In the genomic region with DNA sequence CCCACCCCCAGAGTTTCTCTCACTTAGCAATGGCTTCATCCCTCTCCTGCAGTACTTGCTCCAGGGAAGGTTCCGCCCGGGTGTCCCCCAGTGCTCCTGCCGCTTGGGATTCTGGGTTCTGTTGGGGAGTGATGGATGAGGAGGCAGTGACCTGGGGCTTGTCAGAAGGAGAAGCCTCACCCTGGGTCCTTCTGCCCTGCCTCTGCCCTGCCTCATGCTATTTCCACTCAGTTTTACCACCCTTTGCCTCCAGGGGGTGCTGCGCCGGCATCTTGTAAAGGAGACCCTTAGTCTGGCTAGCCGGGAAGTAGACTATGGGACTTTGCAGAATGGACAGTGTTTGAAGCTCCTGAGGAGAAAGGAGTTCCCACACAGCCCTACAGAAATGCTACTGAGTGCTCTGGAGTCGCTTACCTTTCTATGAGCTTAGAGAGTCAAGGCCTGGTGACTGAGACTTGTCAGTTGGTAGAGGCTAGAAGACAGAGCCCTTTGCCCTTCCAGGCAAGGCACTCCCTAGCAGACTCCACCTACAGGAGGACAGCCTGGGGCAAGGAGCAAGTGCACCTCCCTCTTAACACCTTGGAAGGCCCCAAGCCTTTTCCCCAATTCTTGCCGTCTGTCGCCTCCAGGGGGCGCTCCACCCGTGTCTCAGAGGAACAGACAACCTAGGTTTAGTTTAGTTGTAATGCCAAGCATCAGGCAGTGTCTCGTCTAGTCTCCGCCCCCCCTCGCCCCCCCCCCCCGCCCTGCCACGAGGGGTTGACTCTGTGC, we compare ENCODE assay signal across 8 mouse cellular contexts. TPM values are rescaled to one million over a fixed set of nuclear protein-coding genes. Genes with fewer than 3 reads are reported as not detected.
DNase-seq lines count a peak whose midpoint lies in the region; ATAC-seq and TF ChIP-seq lines count a peak whose summit lies in the region.

No protein-coding gene starts in this region.

- H3K36me3 ChIP-seq in intestine, postnatal 0 days (ENCODE audit: control insufficient read depth, insufficient read depth) = no peaks in the 10 kb centered on the region; the same call in 1 of the 2 replicates
- H3K36me3 ChIP-seq in liver, adult 2 months (ENCODE audit: control insufficient read depth, insufficient read depth, low read length) = no peaks in the 10 kb centered on the region
- no peaks in the 10 kb centered on the region for H3K36me3 ChIP-seq in neural tube, embryonic 15.5 days

- peaks cover 8% of the 10 kb centered on the region; the same call in 1 of the 2 replicates for H3K79me2 ChIP-seq in liver, adult 2 months (ENCODE audit: control insufficient read depth, insufficient read depth, low read length)

- TF ChIP-seq POLR2A in liver, adult 2 months (IDR thresholded peaks at IDR 0.05; ENCODE audit: extremely low read depth, insufficient read depth, low read length) = no peak

- H3K4me1 ChIP-seq in intestine, postnatal 0 days (replicated peaks; ENCODE audit: control insufficient read depth, insufficient read depth, low read length) = peaks cover 4% of the 10 kb centered on the region; the same call in 1 of the 2 replicates
- peaks cover 19% of the 10 kb centered on the region for H3K4me1 ChIP-seq in liver, adult 2 months (ENCODE audit: control insufficient read depth, insufficient read depth, low read length)
- peaks cover 40% of the 10 kb centered on the region for H3K4me1 ChIP-seq in neural tube, embryonic 15.5 days

- DNase-seq in ovary, postnatal 10 days (ENCODE audit: low spot score) = peak; percentile 62
- DNase-seq in ovary, adult 18-20 months (ENCODE audit: low spot score) = no peak
- DNase-seq in cerebellum, adult 9-11 months = peak; percentile 83
- peak; percentile 77 for DNase-seq in gastrocnemius, postnatal 36 days
- DNase-seq in liver, adult 2 months (ENCODE audit: extremely low read depth, low read depth, low spot score) = peak; percentile 48
- peak; percentile 78 for DNase-seq in thymus, postnatal 0 days (ENCODE audit: low spot score)

- peak; percentile 72 for TF ChIP-seq CTCF in intestine, postnatal 0 days (IDR thresholded peaks at IDR 0.05; ENCODE audit: low read depth)
- peak; percentile 91 for TF ChIP-seq CTCF in liver, adult 2 months (IDR thresholded peaks at IDR 0.05; ENCODE audit: low read depth, low read length)

- WGBS in intestine, postnatal 0 days = 10% methylated on average over 16 of the region's 16 CpGs
- WGBS in liver, adult 2 months = 27% methylated on average over 16 of the region's 16 CpGs
- WGBS in neural tube, embryonic 15.5 days = 5% methylated on average over 15 of the region's 16 CpGs

- H3K27ac ChIP-seq in intestine, postnatal 0 days (ENCODE audit: low read depth, low read length) = peak overlapping the region; percentile 93
- H3K27ac ChIP-seq in liver, adult 2 months (replicated peaks; ENCODE audit: insufficient read depth, low read depth, low read length) = no peak overlapping the region
- H3K27ac ChIP-seq in neural tube, embryonic 15.5 days (replicated peaks) = no peak overlapping the region

- intact Hi-C loops in gastrocnemius, postnatal 36 days (cut with DNase I) = loop anchor here (5.0 to 10.0 kb wide), 2 partner anchors 179 to 272 kb away; no protein-coding TSS in a partner anchor

- H3K9me3 ChIP-seq in intestine, postnatal 0 days (ENCODE audit: control insufficient read depth) = no peaks in the 10 kb centered on the region
- no peaks in the 10 kb centered on the region for H3K9me3 ChIP-seq in neural tube, embryonic 15.5 days (replicated peaks)

- ATAC-seq in intestine, postnatal 0 days = peak; percentile 53
- ATAC-seq in neural tube, embryonic 15.5 days (ENCODE audit: low FRiP score) = no peak

- no peaks in the 10 kb centered on the region for H3K27me3 ChIP-seq in intestine, postnatal 0 days (replicated peaks; ENCODE audit: control insufficient read depth, insufficient read depth, low read length)
- H3K27me3 ChIP-seq in liver, adult 2 months (ENCODE audit: control insufficient read depth, insufficient read depth, low read length) = no peaks in the 10 kb centered on the region
- no peaks in the 10 kb centered on the region for H3K27me3 ChIP-seq in neural tube, embryonic 15.5 days (replicated peaks)

- H3K9ac ChIP-seq in intestine, postnatal 0 days (ENCODE audit: low read depth, low read length) = peak overlapping the region; percentile 31; the same call in 1 of the 2 replicates
- no peak overlapping the region for H3K9ac ChIP-seq in liver, adult 2 months (ENCODE audit: low read depth, low read length)
- peak overlapping the region; percentile 22; the same call in 1 of the 2 replicates for H3K9ac ChIP-seq in neural tube, embryonic 15.5 days (replicated peaks)

- H3K4me3 ChIP-seq in intestine, postnatal 0 days (ENCODE audit: low read depth, low read length) = peak overlapping the region; percentile 54
- no peak overlapping the region for H3K4me3 ChIP-seq in liver, adult 2 months (ENCODE audit: insufficient read depth, low read depth, low read length)
- H3K4me3 ChIP-seq in neural tube, embryonic 15.5 days (replicated peaks) = peak overlapping the region; percentile 8; the same call in 1 of the 2 replicates

- H3K4me2 ChIP-seq in intestine, postnatal 0 days (replicated peaks; ENCODE audit: low read depth) = peak overlapping the region; percentile 76
- H3K4me2 ChIP-seq in neural tube, embryonic 15.5 days = peak overlapping the region; percentile 31

RNA-seq across cellular contexts. Expression of gene Abhd11, which starts 3.9 kb away (rescaled TPM):
- 10 to 100 TPM; 51.6 to 57.0 TPM for total RNA-seq in gastrocnemius, postnatal 36 days (2021)
- 60.1 and 61.9 TPM in 2 replicates for polyA plus RNA-seq in intestine, postnatal 0 days (2015; fragmentation: Nextera tagmentation; extraction: Ambion mirVana)
- 35.9 and 38.1 TPM in 2 replicates for total RNA-seq in liver, adult 2 months (2014; rRNA removed)
- 77.6 and 78.8 TPM in 2 replicates for polyA plus RNA-seq in liver, adult 2 months (2012; rRNA removed)
- 73.0 and 77.0 TPM in 2 replicates for polyA plus RNA-seq in neural tube, embryonic 15.5 days (2015; fragmentation: Nextera tagmentation; extraction: Ambion mirVana)
- polyA plus RNA-seq in thymus, postnatal 0 days (2015; fragmentation: Nextera tagmentation; extraction: Ambion mirVana) = 51.0 and 52.2 TPM in 2 replicates

RNA-seq across cellular contexts. Expression of gene Stx1a, which starts 10.4 kb away (rescaled TPM):
- total RNA-seq in gastrocnemius, postnatal 36 days (2021) = under 1 TPM; 0.59 to 0.74 TPM
- polyA plus RNA-seq in intestine, postnatal 0 days (2015; fragmentation: Nextera tagmentation; extraction: Ambion mirVana) = 5.6 and 6.5 TPM in 2 replicates
- total RNA-seq in liver, adult 2 months (2014; rRNA removed) = 0.09 and 0.13 TPM in 2 replicates
- 1.1 and 1.3 TPM in 2 replicates for polyA plus RNA-seq in liver, adult 2 months (2012; rRNA removed)
- polyA plus RNA-seq in neural tube, embryonic 15.5 days (2015; fragmentation: Nextera tagmentation; extraction: Ambion mirVana) = 118 and 141 TPM in 2 replicates
- 3.2 and 3.3 TPM in 2 replicates for polyA plus RNA-seq in thymus, postnatal 0 days (2015; fragmentation: Nextera tagmentation; extraction: Ambion mirVana)

RNA-seq across cellular contexts. Expression of gene Cldn3, which starts 26.8 kb away (rescaled TPM):
- not detected for total RNA-seq in gastrocnemius, postnatal 36 days (2021)
- polyA plus RNA-seq in intestine, postnatal 0 days (2015; fragmentation: Nextera tagmentation; extraction: Ambion mirVana) = 96.0 and 116 TPM in 2 replicates
- 49.9 and 86.6 TPM in 2 replicates for total RNA-seq in liver, adult 2 months (2014; rRNA removed)
- polyA plus RNA-seq in liver, adult 2 months (2012; rRNA removed) = 290 and 291 TPM in 2 replicates
- polyA plus RNA-seq in neural tube, embryonic 15.5 days (2015; fragmentation: Nextera tagmentation; extraction: Ambion mirVana) = 0.96 and 16.8 TPM in 2 replicates
- polyA plus RNA-seq in thymus, postnatal 0 days (2015; fragmentation: Nextera tagmentation; extraction: Ambion mirVana) = 6.4 and 6.8 TPM in 2 replicates

RNA-seq across cellular contexts. Expression of gene Dnajc30, which starts 51.1 kb away (rescaled TPM):
- 10 to 100 TPM; 25.4 to 27.3 TPM for total RNA-seq in gastrocnemius, postnatal 36 days (2021)
- polyA plus RNA-seq in intestine, postnatal 0 days (2015; fragmentation: Nextera tagmentation; extraction: Ambion mirVana) = 35.9 and 40.7 TPM in 2 replicates
- 7.1 and 8.6 TPM in 2 replicates for total RNA-seq in liver, adult 2 months (2014; rRNA removed)
- polyA plus RNA-seq in liver, adult 2 months (2012; rRNA removed) = 39.9 and 45.7 TPM in 2 replicates
- 40.6 and 44.5 TPM in 2 replicates for polyA plus RNA-seq in neural tube, embryonic 15.5 days (2015; fragmentation: Nextera tagmentation; extraction: Ambion mirVana)
- polyA plus RNA-seq in thymus, postnatal 0 days (2015; fragmentation: Nextera tagmentation; extraction: Ambion mirVana) = 28.7 and 28.8 TPM in 2 replicates

RNA-seq across cellular contexts. Expression of gene Bud23, which starts 51.9 kb away (rescaled TPM):
- total RNA-seq in gastrocnemius, postnatal 36 days (2021) = 10 to 100 TPM; 26.9 to 30.0 TPM
- 40.0 and 40.6 TPM in 2 replicates for polyA plus RNA-seq in intestine, postnatal 0 days (2015; fragmentation: Nextera tagmentation; extraction: Ambion mirVana)
- total RNA-seq in liver, adult 2 months (2014; rRNA removed) = 32.7 and 38.4 TPM in 2 replicates
- polyA plus RNA-seq in liver, adult 2 months (2012; rRNA removed) = 50.9 and 51.7 TPM in 2 replicates
- polyA plus RNA-seq in neural tube, embryonic 15.5 days (2015; fragmentation: Nextera tagmentation; extraction: Ambion mirVana) = 75.0 and 87.9 TPM in 2 replicates
- polyA plus RNA-seq in thymus, postnatal 0 days (2015; fragmentation: Nextera tagmentation; extraction: Ambion mirVana) = 103 and 119 TPM in 2 replicates

Comparison
In these comparisons a context has a peak if more than half of its experiments do, and no peak if none do; other contexts are left out.
1. RNA of gene Stx1a, which starts 10.4 kb away (polyA plus RNA-seq): 118 to 141 TPM in neural tube, embryonic 15.5 days; 5.6 to 6.5 TPM in intestine, postnatal 0 days, 3.2 to 3.3 TPM in thymus, postnatal 0 days and 1.1 to 1.3 TPM in liver, adult 2 months; every median in the first group is over 10 times any median in the second.